In the genomic region with DNA sequence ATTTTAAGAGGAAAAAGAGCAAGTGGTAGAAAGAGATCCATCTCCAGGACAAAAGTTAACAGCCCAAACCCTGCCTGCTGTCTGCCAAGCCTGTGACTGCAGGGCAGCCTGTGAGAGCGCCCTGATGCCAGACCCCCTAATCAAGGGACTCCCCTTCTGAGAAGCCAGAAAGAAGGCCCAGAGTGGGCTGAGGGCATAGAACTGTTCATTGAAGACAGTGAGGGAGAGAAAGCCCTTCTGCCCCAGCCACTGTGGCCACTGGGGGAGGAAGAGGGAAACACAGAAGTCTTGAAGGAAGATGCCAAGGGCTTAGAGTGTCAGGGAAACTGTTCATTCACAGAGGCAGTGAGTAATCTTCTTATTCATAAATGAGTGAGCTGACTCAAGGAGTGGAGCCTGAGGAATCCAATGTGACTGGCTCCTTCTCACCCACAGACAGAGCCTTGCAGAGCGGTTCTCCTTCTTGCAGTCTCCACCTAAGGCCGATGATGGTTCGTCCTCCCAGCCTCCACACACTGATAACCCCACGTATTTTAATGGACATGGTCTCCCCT, we compare ENCODE assay signal across 29 mouse cellular contexts.
DNase-seq lines count a peak whose midpoint lies in the region; ATAC-seq and TF ChIP-seq lines count a peak whose summit lies in the region.
"Had no signal": no experiment of that assay in that cellular context is flagged by ENCODE, and none has a peak within 500 bp of the region (broad histone marks: within the 10 kb centered on the region; RNA-seq: fewer than 3 reads in every experiment).

No protein-coding gene starts in this region.

- no peak overlapping the region for H3K4me2 ChIP-seq in midbrain, postnatal 0 days (ENCODE audit: low read depth, low read length, poor library complexity, severe bottlenecking)
- H3K4me2 ChIP-seq in midbrain, embryonic 11.5 days = no peak overlapping the region
- no peak overlapping the region for H3K4me2 ChIP-seq in kidney, embryonic 15.5 days
- H3K4me2 ChIP-seq: embryonic facial prominence, embryonic 12.5 days; limb, embryonic 15.5 days; liver, embryonic 13.5 days; midbrain, embryonic 15.5 days had no signal

- no peak for ATAC-seq in midbrain, postnatal 0 days (ENCODE audit: low FRiP score)
- ATAC-seq in midbrain, embryonic 11.5 days (ENCODE audit: low FRiP score) = no peak
- no peak for ATAC-seq in kidney, embryonic 15.5 days (replicated peaks; ENCODE audit: low FRiP score)
- ATAC-seq: activated CD4-positive, CD25-positive, alpha-beta regulatory T cell, adult 4 months; forebrain, embryonic 16.5 days; intestine, embryonic 16.5 days; midbrain, embryonic 15.5 days had no signal

- no peak overlapping the region for H3K4me3 ChIP-seq in midbrain, postnatal 0 days (ENCODE audit: low read depth, low read length)
- no peak overlapping the region for H3K4me3 ChIP-seq in midbrain, embryonic 11.5 days (ENCODE audit: low read depth, low read length)
- H3K4me3 ChIP-seq in kidney, embryonic 15.5 days (replicated peaks) = no peak overlapping the region
- H3K4me3 ChIP-seq: embryonic facial prominence, embryonic 12.5 days; gastrocnemius, adult 2 months; limb, embryonic 10.5 days; limb, embryonic 15.5 days; liver, embryonic 13.5 days; midbrain, embryonic 15.5 days had no signal

- H3K27ac ChIP-seq in midbrain, postnatal 0 days (ENCODE audit: low read depth, low read length) = no peak overlapping the region
- no peak overlapping the region for H3K27ac ChIP-seq in midbrain, embryonic 11.5 days (ENCODE audit: low read depth, low read length)
- no peak overlapping the region for H3K27ac ChIP-seq in kidney, embryonic 15.5 days
- H3K27ac ChIP-seq: embryonic facial prominence, embryonic 12.5 days; gastrocnemius, adult 2 months; limb, embryonic 10.5 days; limb, embryonic 15.5 days; liver, embryonic 13.5 days; midbrain, embryonic 15.5 days had no signal

- no peaks in the 10 kb centered on the region for H3K27me3 ChIP-seq in midbrain, postnatal 0 days (ENCODE audit: insufficient read depth, low read length)
- H3K27me3 ChIP-seq in midbrain, embryonic 11.5 days (ENCODE audit: control insufficient read depth, insufficient read depth, low read length) = no peaks in the 10 kb centered on the region
- no peaks in the 10 kb centered on the region for H3K27me3 ChIP-seq in kidney, embryonic 15.5 days
- H3K27me3 ChIP-seq: embryonic facial prominence, embryonic 12.5 days; limb, embryonic 15.5 days; liver, embryonic 13.5 days; midbrain, embryonic 15.5 days had no signal

- WGBS in midbrain, postnatal 0 days = 92% methylated on average over 5 of the region's 5 CpGs
- 87% methylated on average over 5 of the region's 5 CpGs for whole genome bisulfite sequencing in midbrain, embryonic 11.5 days
- WGBS in kidney, embryonic 15.5 days = 89% methylated on average over 5 of the region's 5 CpGs

- no peaks in the 10 kb centered on the region for H3K9me3 ChIP-seq in midbrain, postnatal 0 days (ENCODE audit: low read length)
- H3K9me3 ChIP-seq in midbrain, embryonic 11.5 days (ENCODE audit: control insufficient read depth, low read length) = no peaks in the 10 kb centered on the region
- H3K9me3 ChIP-seq in kidney, embryonic 15.5 days (replicated peaks) = no peaks in the 10 kb centered on the region
- H3K9me3 ChIP-seq: embryonic facial prominence, embryonic 12.5 days; limb, embryonic 10.5 days; limb, embryonic 15.5 days; liver, embryonic 13.5 days; midbrain, embryonic 15.5 days had no signal

- 0 out of 2 replicates have a peak, but pooled peaks have one; percentile 13 for TF ChIP-seq CTCF in midbrain, postnatal 0 days (IDR thresholded peaks at IDR 0.05)

- no peak overlapping the region for H3K9ac ChIP-seq in midbrain, postnatal 0 days (replicated peaks; ENCODE audit: low read length, poor library complexity, severe bottlenecking)
- H3K9ac ChIP-seq in midbrain, embryonic 11.5 days (ENCODE audit: low read length) = no peak overlapping the region
- no peak overlapping the region for H3K9ac ChIP-seq in kidney, embryonic 15.5 days
- H3K9ac ChIP-seq: embryonic facial prominence, embryonic 12.5 days; limb, embryonic 15.5 days; liver, embryonic 13.5 days; midbrain, embryonic 15.5 days had no signal

- no peaks in the 10 kb centered on the region for H3K4me1 ChIP-seq in midbrain, postnatal 0 days (ENCODE audit: insufficient read depth, low read length)
- H3K4me1 ChIP-seq in midbrain, embryonic 11.5 days (ENCODE audit: control insufficient read depth, insufficient read depth, low read length) = no peaks in the 10 kb centered on the region
- 0 out of 2 replicates have a peak, but pooled peaks cover 3% of the 10 kb centered on the region for H3K4me1 ChIP-seq in kidney, embryonic 15.5 days
- H3K4me1 ChIP-seq: liver, embryonic 13.5 days; midbrain, embryonic 15.5 days had no signal

- H3K36me3 ChIP-seq in midbrain, postnatal 0 days (ENCODE audit: insufficient read depth, low read length) = no peaks in the 10 kb centered on the region
- no peaks in the 10 kb centered on the region for H3K36me3 ChIP-seq in midbrain, embryonic 11.5 days (ENCODE audit: control insufficient read depth, insufficient read depth, low read length)
- no peaks in the 10 kb centered on the region for H3K36me3 ChIP-seq in kidney, embryonic 15.5 days
- H3K36me3 ChIP-seq: embryonic facial prominence, embryonic 12.5 days; limb, embryonic 10.5 days; limb, embryonic 15.5 days; liver, embryonic 13.5 days; midbrain, embryonic 15.5 days had no signal

- DNase-seq in heart, adult 11 months = peak; percentile 89
- DNase-seq in heart, adult 8-10 months (ENCODE audit: low spot score) = no peak
- DNase-seq in midbrain, postnatal 0 days (ENCODE audit: low spot score) = no peak
- no peak for DNase-seq in midbrain, embryonic 11.5 days (ENCODE audit: low spot score, missing footprints)
- peak; percentile 9 for DNase-seq in brain, adult 2 months (ENCODE audit: low read depth, low spot score)
- no peak for DNase-seq in right cerebral cortex, postnatal 10 days (ENCODE audit: low spot score in 2 of 2)
- DNase-seq in embryo, embryonic 11 days = no peak
- DNase-seq: adrenal gland, postnatal 10 days; cerebellum, adult 2 months; cerebellum, postnatal 25 days; gastrocnemius, adult 2 months; gastrocnemius, postnatal 36 days; heart, postnatal 14 days; kidney, adult 9 months; kidney, postnatal 14 days; layer of hippocampus, adult 9-11 months; liver, embryonic 13.5 days; lung, adult 2 months; lung, postnatal 10 days; thymus, adult 2 months; thymus, postnatal 36 days had no signal

Comparison
In these comparisons a context has a peak if more than half of its experiments do, and no peak if none do; other contexts are left out.
1. DNase-seq: peak in heart, adult 11 months (single experiment) and brain, adult 2 months (single experiment); none in heart, adult 8-10 months (single experiment), midbrain, postnatal 0 days (single experiment), midbrain, embryonic 11.5 days (single experiment), right cerebral cortex, postnatal 10 days (0 of 2) and embryo, embryonic 11 days (single experiment).